Mouse (Mus musculus): Measurements from ENCODE around the gene Gm6408. TPM values are rescaled to one million over a fixed set of nuclear protein-coding genes. Genes with fewer than 3 reads are reported as not detected.
"Not testable (repeated sequence)": the region's sequence is repeated elsewhere in the genome, so short reads cannot be mapped to it uniquely, and the experiment has no call there.

Gm6408 gene
- polyA plus RNA-seq, 1 experiment from 2014 or later, result not detected

DNA sequence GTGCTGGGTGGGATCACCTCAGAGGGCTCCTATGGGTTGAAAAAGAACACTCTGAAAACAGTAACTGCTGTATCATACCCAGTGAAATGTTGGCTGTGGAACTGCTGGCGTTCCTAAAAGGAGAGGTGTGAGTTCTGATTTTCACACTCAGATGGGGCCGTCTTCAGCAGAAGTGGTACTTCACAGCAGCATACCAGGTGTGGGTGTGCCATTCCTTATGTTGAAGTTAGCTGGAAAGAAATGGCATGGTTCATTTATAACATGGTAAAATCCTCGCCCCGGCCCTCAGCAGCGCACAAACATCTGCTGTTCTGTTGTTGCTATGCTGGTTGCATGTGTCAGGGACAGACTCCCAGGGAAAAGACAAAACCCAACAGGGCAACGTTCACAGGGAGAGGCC is 28.2 kb upstream of the Gm6408 start:
- no peak for ATAC-seq (ENCODE audit: insufficient read depth, low FRiP score)
- H3K9me3 ChIP-seq (replicated peaks; ENCODE audit: control insufficient read depth, low read length), result no peaks in the 10 kb centered on the region
- 90% methylated on average over 6 of the region's 6 CpGs for WGBS
- H3K9ac ChIP-seq (ENCODE audit: low read length), result no peak overlapping the region
- no peak overlapping the region for H3K4me2 ChIP-seq (ENCODE audit: low read depth, low read length)
- H3K4me1 ChIP-seq (ENCODE audit: control insufficient read depth, insufficient read depth, low read length), result no peaks in the 10 kb centered on the region
- no peaks in the 10 kb centered on the region for H3K36me3 ChIP-seq (ENCODE audit: control insufficient read depth, insufficient read depth, low read length)
- no peak overlapping the region for H3K4me3 ChIP-seq (replicated peaks; ENCODE audit: low read length)
- H3K27me3 ChIP-seq (ENCODE audit: control insufficient read depth, insufficient read depth, low read length), result no peaks in the 10 kb centered on the region
- no peak overlapping the region for H3K27ac ChIP-seq (ENCODE audit: low read length)

DNA sequence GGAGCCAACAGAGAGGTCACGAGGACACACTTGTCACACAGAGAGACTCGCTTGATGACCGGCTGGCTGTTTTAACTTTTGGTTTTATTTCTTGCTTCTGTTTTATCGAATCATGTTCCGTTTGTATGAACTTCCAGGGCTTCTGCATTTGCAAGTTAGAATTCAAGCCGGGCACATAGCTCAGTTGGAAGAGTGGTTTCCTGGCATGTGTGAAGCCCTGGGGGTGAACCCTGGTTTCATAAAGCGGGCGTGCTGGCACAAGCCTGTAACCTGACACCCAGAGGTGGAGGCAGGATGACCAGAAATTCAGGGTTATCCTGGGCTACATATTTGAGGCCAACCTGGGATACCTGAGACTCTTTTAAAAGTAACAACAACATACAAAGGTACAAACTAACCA is 20.2 kb upstream of the Gm6408 start:
- no peaks in the 10 kb centered on the region for H3K9me3 ChIP-seq (replicated peaks; ENCODE audit: control insufficient read depth, low read length)
- WGBS, result 79% methylated on average over 8 of the region's 8 CpGs
- H3K9ac ChIP-seq (ENCODE audit: low read length), result no peak overlapping the region
- no peaks in the 10 kb centered on the region for H3K4me1 ChIP-seq (ENCODE audit: control insufficient read depth, insufficient read depth, low read length)
- H3K36me3 ChIP-seq (ENCODE audit: control insufficient read depth, insufficient read depth, low read length), result no peaks in the 10 kb centered on the region
- H3K4me3 ChIP-seq (replicated peaks; ENCODE audit: low read length), result no peak overlapping the region
- ATAC-seq (ENCODE audit: insufficient read depth, low FRiP score), result no peak
- no peak overlapping the region for H3K27ac ChIP-seq (ENCODE audit: low read length)
- no peak overlapping the region for H3K4me2 ChIP-seq (ENCODE audit: low read depth, low read length)
- no peaks in the 10 kb centered on the region for H3K27me3 ChIP-seq (ENCODE audit: control insufficient read depth, insufficient read depth, low read length)

DNA sequence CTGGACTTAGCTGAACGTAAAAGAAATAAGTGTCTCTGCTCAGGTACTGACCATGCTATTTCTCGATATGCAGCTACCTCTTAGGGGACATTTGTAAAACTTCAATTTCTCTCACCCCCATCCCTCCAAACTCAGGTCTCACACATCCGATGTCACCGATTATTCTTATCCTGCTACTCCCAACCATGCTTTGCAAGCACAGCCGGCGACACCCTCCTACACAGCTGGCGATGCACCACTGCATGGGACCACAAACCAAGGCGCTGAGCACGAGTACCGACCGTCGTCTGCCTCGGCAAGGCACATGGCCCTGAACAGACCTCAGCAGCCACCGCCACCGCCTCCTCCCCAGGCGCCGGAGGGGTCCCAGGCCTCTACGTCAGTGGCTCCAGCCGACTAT is 15.1 kb upstream of the Gm6408 start:
- no peaks in the 10 kb centered on the region for H3K9me3 ChIP-seq (replicated peaks; ENCODE audit: control insufficient read depth, low read length)
- no peak overlapping the region for H3K27ac ChIP-seq (ENCODE audit: low read length)
- H3K36me3 ChIP-seq (ENCODE audit: control insufficient read depth, insufficient read depth, low read length), result no peaks in the 10 kb centered on the region
- H3K4me2 ChIP-seq (ENCODE audit: low read depth, low read length), result no peak overlapping the region
- H3K4me3 ChIP-seq (replicated peaks; ENCODE audit: low read length), result no peak overlapping the region
- no peaks in the 10 kb centered on the region for H3K27me3 ChIP-seq (ENCODE audit: control insufficient read depth, insufficient read depth, low read length)
- 93% methylated on average over 19 of the region's 19 CpGs for WGBS
- no peaks in the 10 kb centered on the region for H3K4me1 ChIP-seq (ENCODE audit: control insufficient read depth, insufficient read depth, low read length)
- no peak for ATAC-seq (ENCODE audit: insufficient read depth, low FRiP score)
- no peak overlapping the region for H3K9ac ChIP-seq (ENCODE audit: low read length)

DNA sequence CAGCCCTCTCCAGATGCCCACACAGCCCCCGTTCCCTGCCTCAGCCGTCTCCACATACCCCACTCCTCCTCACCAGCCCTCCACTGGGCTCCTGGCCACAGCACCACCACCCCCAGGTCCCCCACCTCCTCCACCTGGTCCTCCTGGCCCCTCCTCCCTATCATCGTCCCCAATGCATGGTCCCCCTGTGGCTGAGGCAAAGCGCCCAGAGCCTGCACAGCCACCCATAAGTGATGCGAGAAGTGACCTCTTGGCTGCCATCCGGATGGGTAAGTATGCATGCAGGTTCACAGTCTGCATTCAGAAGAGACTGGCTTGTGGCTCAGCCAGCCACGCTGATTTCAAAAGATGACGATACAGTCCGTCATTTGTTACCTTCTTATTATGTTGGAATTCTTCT is 13.5 kb upstream of the Gm6408 start:
- H3K4me2 ChIP-seq (ENCODE audit: low read depth, low read length), result no peak overlapping the region
- 93% methylated on average over 9 of the region's 9 CpGs for WGBS
- no peaks in the 10 kb centered on the region for H3K9me3 ChIP-seq (replicated peaks; ENCODE audit: control insufficient read depth, low read length)
- H3K4me3 ChIP-seq (replicated peaks; ENCODE audit: low read length), result no peak overlapping the region
- H3K27me3 ChIP-seq (ENCODE audit: control insufficient read depth, insufficient read depth, low read length), result no peaks in the 10 kb centered on the region
- no peaks in the 10 kb centered on the region for H3K36me3 ChIP-seq (ENCODE audit: control insufficient read depth, insufficient read depth, low read length)
- ATAC-seq (ENCODE audit: insufficient read depth, low FRiP score), result no peak
- H3K9ac ChIP-seq (ENCODE audit: low read length), result no peak overlapping the region
- no peaks in the 10 kb centered on the region for H3K4me1 ChIP-seq (ENCODE audit: control insufficient read depth, insufficient read depth, low read length)
- H3K27ac ChIP-seq (ENCODE audit: low read length), result no peak overlapping the region

DNA sequence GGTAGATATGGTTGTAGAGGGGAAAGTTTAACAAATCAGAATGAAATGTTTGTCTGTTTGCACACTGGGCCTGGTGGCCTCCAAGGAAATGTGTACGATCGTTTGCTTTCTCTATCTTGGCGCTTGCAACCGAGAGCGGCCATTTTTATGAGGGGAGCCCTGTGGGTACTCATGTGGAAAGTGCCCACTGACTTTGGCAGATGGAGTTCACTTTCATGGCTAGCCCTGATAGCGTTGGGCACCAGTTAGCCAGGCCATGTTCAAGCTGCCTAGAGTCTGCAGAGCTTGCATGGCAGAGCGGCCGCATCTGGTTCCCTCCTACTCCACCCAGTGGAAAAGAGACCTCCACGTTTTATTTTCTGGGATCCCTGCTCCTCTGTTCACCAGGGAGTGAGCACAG is 10.9 kb upstream of the Gm6408 start:
- ATAC-seq (ENCODE audit: insufficient read depth, low FRiP score), result no peak
- Histone ChIP-seq H3K9me3 (replicated peaks; ENCODE audit: control insufficient read depth, low read length) (no peaks in the 10 kb centered on the region), H3K36me3 (ENCODE audit: control insufficient read depth, insufficient read depth, low read length) (no peaks in the 10 kb centered on the region), H3K4me3 (replicated peaks; ENCODE audit: low read length) (no peak overlapping the region), H3K27ac (ENCODE audit: low read length) (no peak overlapping the region), H3K4me2 (ENCODE audit: low read depth, low read length) (no peak overlapping the region), H3K27me3 (ENCODE audit: control insufficient read depth, insufficient read depth, low read length) (no peaks in the 10 kb centered on the region), H3K9ac (ENCODE audit: low read length) (no peak overlapping the region), H3K4me1 (ENCODE audit: control insufficient read depth, insufficient read depth, low read length) (no peaks in the 10 kb centered on the region)
- 82% methylated on average over 9 of the region's 9 CpGs for WGBS

DNA sequence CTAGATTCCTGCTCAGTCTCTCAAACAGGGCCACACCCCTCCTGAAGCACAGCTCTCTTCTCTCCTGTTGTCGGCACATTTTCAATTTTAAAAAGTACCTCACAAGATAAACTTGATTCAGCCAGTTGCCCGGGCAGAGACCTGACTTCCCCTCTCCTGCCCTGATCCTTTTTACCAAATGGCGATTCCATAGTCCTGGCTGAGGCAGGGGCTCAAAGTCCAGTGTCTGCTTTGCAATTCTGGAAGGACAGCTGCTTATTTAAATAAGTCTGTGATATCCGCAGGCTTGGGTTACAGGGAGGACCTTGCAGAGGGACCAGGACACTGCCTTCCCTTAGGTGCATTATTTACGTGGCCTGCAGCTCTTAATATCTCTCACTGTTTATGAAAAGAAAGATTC is 10.5 kb upstream of the Gm6408 start:
- Histone ChIP-seq H3K27me3 (ENCODE audit: control insufficient read depth, insufficient read depth, low read length) (no peaks in the 10 kb centered on the region), H3K36me3 (ENCODE audit: control insufficient read depth, insufficient read depth, low read length) (no peaks in the 10 kb centered on the region), H3K9me3 (replicated peaks; ENCODE audit: control insufficient read depth, low read length) (no peaks in the 10 kb centered on the region), H3K9ac (ENCODE audit: low read length) (no peak overlapping the region), H3K27ac (ENCODE audit: low read length) (no peak overlapping the region), H3K4me1 (ENCODE audit: control insufficient read depth, insufficient read depth, low read length) (no peaks in the 10 kb centered on the region), H3K4me3 (replicated peaks; ENCODE audit: low read length) (no peak overlapping the region), H3K4me2 (ENCODE audit: low read depth, low read length) (no peak overlapping the region)
- ATAC-seq (ENCODE audit: insufficient read depth, low FRiP score), result no peak
- 68% methylated on average over 5 of the region's 5 CpGs for WGBS

DNA sequence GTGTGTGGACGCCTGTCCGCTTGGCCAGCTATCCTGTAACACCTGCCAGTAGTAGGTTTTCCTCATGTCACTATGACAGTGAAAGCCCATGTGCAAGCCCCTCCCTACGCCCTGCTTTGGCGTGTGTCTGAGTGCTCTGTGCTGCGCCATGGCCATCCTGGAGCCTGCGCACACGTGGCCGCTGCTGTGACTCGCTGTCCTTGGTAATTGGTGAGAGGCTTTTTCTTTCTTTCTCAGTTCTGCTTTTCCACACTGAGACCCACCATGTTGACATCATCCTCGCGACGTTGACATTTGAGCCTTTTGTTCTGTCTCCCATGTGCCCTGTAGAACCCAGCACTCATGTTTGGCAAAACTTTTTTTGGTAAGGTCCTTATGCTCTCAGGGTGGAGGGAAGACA is 9.9 kb upstream of the Gm6408 start:
- no peak for ATAC-seq (ENCODE audit: insufficient read depth, low FRiP score)
- H3K27me3 ChIP-seq (ENCODE audit: control insufficient read depth, insufficient read depth, low read length), result no peaks in the 10 kb centered on the region
- H3K4me2 ChIP-seq (ENCODE audit: low read depth, low read length), result no peak overlapping the region
- no peak overlapping the region for H3K27ac ChIP-seq (ENCODE audit: low read length)
- H3K4me3 ChIP-seq (replicated peaks; ENCODE audit: low read length), result no peak overlapping the region
- 83% methylated on average over 12 of the region's 12 CpGs for WGBS
- no peaks in the 10 kb centered on the region for H3K9me3 ChIP-seq (replicated peaks; ENCODE audit: control insufficient read depth, low read length)
- H3K36me3 ChIP-seq (ENCODE audit: control insufficient read depth, insufficient read depth, low read length), result no peaks in the 10 kb centered on the region
- no peak overlapping the region for H3K9ac ChIP-seq (ENCODE audit: low read length)
- H3K4me1 ChIP-seq (ENCODE audit: control insufficient read depth, insufficient read depth, low read length), result no peaks in the 10 kb centered on the region

DNA sequence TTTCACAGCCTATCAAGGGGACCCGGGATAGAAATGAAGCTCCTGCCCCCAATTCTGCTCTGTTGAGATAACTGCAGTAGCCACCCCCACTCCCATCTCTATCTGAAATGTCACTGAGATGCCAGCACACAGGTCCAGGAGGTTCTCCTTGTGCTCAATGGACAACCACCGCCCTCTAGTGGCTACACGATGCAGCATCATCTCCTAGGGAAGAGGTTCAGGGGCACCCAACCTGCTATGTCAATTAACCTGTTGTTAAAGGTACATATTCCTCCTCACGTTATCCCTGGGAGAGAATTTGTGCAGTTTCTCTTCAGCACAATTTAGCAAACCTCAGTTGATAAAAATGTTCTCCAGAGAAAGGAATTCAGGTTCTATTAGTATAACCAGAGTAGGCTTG is 2.2 kb upstream of the Gm6408 start:
- not testable (repeated sequence) for ATAC-seq (ENCODE audit: insufficient read depth, low FRiP score); H3K4me2 ChIP-seq (ENCODE audit: low read depth, low read length); H3K4me1 ChIP-seq (ENCODE audit: control insufficient read depth, insufficient read depth, low read length); H3K36me3 ChIP-seq (ENCODE audit: control insufficient read depth, insufficient read depth, low read length); H3K27me3 ChIP-seq (ENCODE audit: control insufficient read depth, insufficient read depth, low read length); H3K9ac ChIP-seq (ENCODE audit: low read length); H3K27ac ChIP-seq (ENCODE audit: low read length); H3K4me3 ChIP-seq (replicated peaks; ENCODE audit: low read length); H3K9me3 ChIP-seq (replicated peaks; ENCODE audit: control insufficient read depth, low read length)
- WGBS, result 7% methylated on average over 4 of the region's 4 CpGs

DNA sequence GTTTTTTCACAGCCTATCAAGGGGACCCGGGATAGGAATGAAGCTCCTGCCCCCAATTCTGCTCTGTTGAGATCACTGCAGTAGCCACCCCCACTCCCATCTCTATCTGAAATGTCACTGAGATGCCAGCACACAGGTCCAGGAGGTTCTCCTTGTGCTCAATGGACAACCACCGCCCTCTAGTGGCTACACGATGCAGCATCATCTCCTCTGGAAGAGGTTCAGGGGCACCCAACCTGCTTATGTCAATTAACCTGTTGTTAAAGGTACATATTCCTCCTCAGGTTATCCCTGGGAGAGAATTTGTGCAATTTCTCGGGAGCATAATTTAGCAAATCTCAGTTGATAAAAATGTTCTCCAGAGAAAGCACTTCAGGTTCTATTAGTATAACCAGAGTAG is 7.2 kb downstream of the Gm6408 start:
- H3K36me3 ChIP-seq (ENCODE audit: control insufficient read depth, insufficient read depth, low read length); H3K27me3 ChIP-seq (ENCODE audit: control insufficient read depth, insufficient read depth, low read length); H3K4me2 ChIP-seq (ENCODE audit: low read depth, low read length); H3K9ac ChIP-seq (ENCODE audit: low read length); H3K27ac ChIP-seq (ENCODE audit: low read length); H3K9me3 ChIP-seq (replicated peaks; ENCODE audit: control insufficient read depth, low read length); H3K4me3 ChIP-seq (replicated peaks; ENCODE audit: low read length); H3K4me1 ChIP-seq (ENCODE audit: control insufficient read depth, insufficient read depth, low read length); ATAC-seq (ENCODE audit: insufficient read depth, low FRiP score): not testable (repeated sequence)
- WGBS, result 11% methylated on average over 3 of the region's 4 CpGs

DNA sequence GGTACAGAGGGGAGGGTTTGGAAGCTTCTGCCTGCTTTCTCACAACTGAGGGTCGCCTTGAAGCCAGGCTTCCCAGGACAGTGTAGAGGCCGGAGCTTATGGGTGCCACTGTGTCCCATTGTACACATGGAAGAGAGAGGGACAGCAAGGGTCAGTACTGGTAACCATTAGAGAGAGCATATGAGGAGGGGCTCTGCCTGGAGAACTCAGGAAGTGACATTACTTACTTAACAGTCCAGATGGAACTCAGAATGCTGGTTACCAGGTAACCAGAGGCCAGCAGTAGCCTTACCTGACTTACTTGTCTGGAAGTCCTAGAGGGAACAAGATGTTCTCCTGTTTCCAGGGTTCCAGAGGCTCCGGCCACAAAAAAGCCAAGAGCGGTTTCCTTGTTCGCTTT is 9.3 kb downstream of the Gm6408 start, which contains the start of gene Gm6370:
Gene Gm6370, plus strand, starts transcription at position 301 of the 400 bp plus-strand sequence.
- not testable (repeated sequence) for H3K27ac ChIP-seq (ENCODE audit: low read length); H3K36me3 ChIP-seq (ENCODE audit: control insufficient read depth, insufficient read depth, low read length); H3K4me2 ChIP-seq (ENCODE audit: low read depth, low read length); H3K4me1 ChIP-seq (ENCODE audit: control insufficient read depth, insufficient read depth, low read length); ATAC-seq (ENCODE audit: insufficient read depth, low FRiP score); H3K27me3 ChIP-seq (ENCODE audit: control insufficient read depth, insufficient read depth, low read length); H3K4me3 ChIP-seq (replicated peaks; ENCODE audit: low read length); H3K9ac ChIP-seq (ENCODE audit: low read length); H3K9me3 ChIP-seq (replicated peaks; ENCODE audit: control insufficient read depth, low read length)
- WGBS, result no CpG with 5 or more reads among the region's 5 CpGs

All from stomach, embryonic 16.5 days (tissue).